Mouse (Mus musculus) myocyte (in vitro differentiated cells): ENCODE results near the gene Gucy2g. TPM values are rescaled to one million over a fixed set of nuclear protein-coding genes. Genes with fewer than 3 reads are reported as not detected.

ENCODE experiments used
- H3K27me3 ChIP-seq: one replicate; pipeline ENCODE4 v1.6.1; 2011; ENCODE audit not compliant: control insufficient read depth, insufficient read depth, insufficient read length
- H3K36me3 ChIP-seq: one replicate; pipeline ENCODE4 v1.6.1; 2011; ENCODE audit not compliant: control insufficient read depth, insufficient read depth
- H3K4me2 ChIP-seq: one replicate; pipeline ENCODE4 v1.6.1; 2011; ENCODE audit warnings: low read depth, control low read depth
- H3K4me3 ChIP-seq: one replicate; pipeline ENCODE4 v1.5.1; 2011; ENCODE audit warnings: mild to moderate bottlenecking, control low read depth, moderate library complexity
- H3K79me2 ChIP-seq: one replicate; pipeline ENCODE4 v1.6.1; 2011; ENCODE audit not compliant: control insufficient read depth, insufficient read depth
- H3ac ChIP-seq: one replicate; pipeline ENCODE4 v1.6.1; 2011; ENCODE audit not compliant: control insufficient read depth, insufficient read length
- CEBPB ChIP-seq: IDR thresholded peaks from 2 replicates; pipeline ENCODE4 v1.6.1; 2011; ENCODE audit warnings: mild to moderate bottlenecking, moderate library complexity; ENCODE audit not compliant: poor library complexity, insufficient read depth, severe bottlenecking
- E2F4 ChIP-seq: IDR thresholded peaks from one replicate; pipeline ENCODE4 v1.6.1; 2011; ENCODE audit warnings: mild to moderate bottlenecking, control low read depth, moderate library complexity; ENCODE audit not compliant: insufficient read depth
- MAX ChIP-seq: IDR thresholded peaks from one replicate; pipeline ENCODE4 v1.6.1; 2011; ENCODE audit warnings: low read depth, mild to moderate bottlenecking, control low read depth
- MYOD1 ChIP-seq, 3 experiments: IDR thresholded peaks; one replicate each; pipeline ENCODE4 v1.6.1; 2011; ENCODE audit warnings: control low read depth in 2 of 3, low read depth in 2 of 3, mild to moderate bottlenecking in 2 of 3, moderate library complexity in 1 of 3; ENCODE audit not compliant: insufficient read length in 2 of 3, control insufficient read depth in 1 of 3
- MYOG ChIP-seq, 3 experiments: IDR thresholded peaks; one replicate each; pipeline ENCODE4 v1.6.1; 2011; ENCODE audit warnings: control low read depth in 2 of 3, low read depth in 2 of 3, mild to moderate bottlenecking in 2 of 3; ENCODE audit not compliant: insufficient read length in 2 of 3, control insufficient read depth in 1 of 3, insufficient read depth in 1 of 3
- POLR2A ChIP-seq: IDR thresholded peaks from one replicate; pipeline ENCODE4 v1.6.1; 2011; ENCODE audit warnings: low read depth, mild to moderate bottlenecking, control low read depth, moderate library complexity; ENCODE audit not compliant: insufficient read length
- POLR2AphosphoS2 ChIP-seq: IDR thresholded peaks from one replicate; pipeline ENCODE4 v1.6.1; 2011; ENCODE audit warnings: low read depth, control low read depth; ENCODE audit not compliant: insufficient read length
- REST ChIP-seq: IDR thresholded peaks from one replicate; pipeline ENCODE4 v1.6.1; 2011; ENCODE audit warnings: mild to moderate bottlenecking, control low read depth, moderate library complexity; ENCODE audit not compliant: insufficient read depth, insufficient read length
- SRF ChIP-seq: IDR thresholded peaks from one replicate; pipeline ENCODE4 v1.6.1; 2011; ENCODE audit warnings: low read depth; ENCODE audit not compliant: control insufficient read depth, insufficient read length
- TCF12 ChIP-seq: IDR thresholded peaks from one replicate; pipeline ENCODE4 v1.6.1; 2011; ENCODE audit warnings: mild to moderate bottlenecking, control low read depth; ENCODE audit not compliant: poor library complexity, insufficient read depth, severe bottlenecking
- TCF3 ChIP-seq: IDR thresholded peaks from one replicate; pipeline ENCODE4 v1.6.1; 2011; ENCODE audit warnings: low read depth, control low read depth; ENCODE audit not compliant: insufficient read length
- USF1 ChIP-seq: IDR thresholded peaks from one replicate; pipeline ENCODE4 v1.6.1; 2011; ENCODE audit warnings: low read depth, mild to moderate bottlenecking, control low read depth, moderate library complexity
- polyA plus RNA-seq: library from polyadenylated mRNA; unstranded; fragments of >200 nt; fragmentation: generic; extraction: Trizol; gene quantifications from one replicate; pipeline ENCODE4 v1.2.1, GENCODE M21; 2012; ENCODE audit warnings: missing spikeins

Gene Gucy2g
- polyA plus RNA-seq, 1 experiment: 0.05 TPM

- no peak overlapping the region for H3K4me2 ChIP-seq
- H3K4me3 ChIP-seq: no peak overlapping the region
- H3K79me2 ChIP-seq: no peaks in the 10 kb centered on the region
- H3ac ChIP-seq: no peak overlapping the region
- TF ChIP-seq TCF3 (no peak), E2F4 (no peak), USF1 (no peak), MAX (no peak), POLR2A (no peak), SRF (no peak), POLR2AphosphoS2 (no peak), MYOG (IDR thresholded peaks at IDR 0.05; ENCODE audit: control insufficient read depth in 1 of 3, insufficient read depth in 1 of 3, insufficient read length in 2 of 3, low read depth in 2 of 3) (no peak), TCF12 (no peak), CEBPB (no peak)
- H3K27me3 ChIP-seq: no peaks in the 10 kb centered on the region
- no peaks in the 10 kb centered on the region for H3K36me3 ChIP-seq
These were observed 24.2 kb upstream of the Gucy2g start for GRCm38 (mm10) chr19:55265269-55265668.

GRCm38 (mm10) chr19:55260389-55261184, 19.6 kb upstream of the Gucy2g start:
- Histone ChIP-seq H3ac (no peak overlapping the region), H3K27me3 (no peaks in the 10 kb centered on the region), H3K79me2 (no peaks in the 10 kb centered on the region), H3K4me3 (no peak overlapping the region), H3K4me2 (no peak overlapping the region), H3K36me3 (no peaks in the 10 kb centered on the region)
- no peak for TF ChIP-seq REST
- no peak for TF ChIP-seq MAX
- TF ChIP-seq TCF12: no peak
- TF ChIP-seq TCF3: no peak
- TF ChIP-seq MYOG (IDR thresholded peaks at IDR 0.05; ENCODE audit: control insufficient read depth in 1 of 3, insufficient read depth in 1 of 3, insufficient read length in 2 of 3, low read depth in 2 of 3): no peak
- no peak for TF ChIP-seq POLR2AphosphoS2
- TF ChIP-seq E2F4: no peak
- TF ChIP-seq CEBPB: no peak
- no peak for TF ChIP-seq POLR2A
- TF ChIP-seq SRF: no peak
- no peak for TF ChIP-seq USF1

GRCm38 (mm10) chr19:55258514-55258913, 17.5 kb upstream of the Gucy2g start:
- H3K4me3 ChIP-seq: no peak overlapping the region
- no peaks in the 10 kb centered on the region for H3K27me3 ChIP-seq
- H3K36me3 ChIP-seq: no peaks in the 10 kb centered on the region
- H3K4me2 ChIP-seq: no peak overlapping the region
- no peaks in the 10 kb centered on the region for H3K79me2 ChIP-seq
- TF ChIP-seq E2F4: no peak
- TF ChIP-seq CEBPB: no peak
- no peak for TF ChIP-seq TCF3
- TF ChIP-seq POLR2AphosphoS2: no peak
- TF ChIP-seq REST: no peak
- TF ChIP-seq SRF: no peak
- no peak for TF ChIP-seq POLR2A
- no peak for TF ChIP-seq MYOD1 (IDR thresholded peaks at IDR 0.05; ENCODE audit: control insufficient read depth in 1 of 3, insufficient read length in 2 of 3, low read depth in 2 of 3)
- TF ChIP-seq USF1: no peak
- no peak for TF ChIP-seq MYOG (IDR thresholded peaks at IDR 0.05; ENCODE audit: control insufficient read depth in 1 of 3, insufficient read depth in 1 of 3, insufficient read length in 2 of 3, low read depth in 2 of 3)
- no peak overlapping the region for H3ac ChIP-seq

- H3K4me3 ChIP-seq: no peak overlapping the region
- no peak overlapping the region for H3ac ChIP-seq
- H3K79me2 ChIP-seq: no peaks in the 10 kb centered on the region
- no peak overlapping the region for H3K4me2 ChIP-seq
- no peaks in the 10 kb centered on the region for H3K36me3 ChIP-seq
- no peaks in the 10 kb centered on the region for H3K27me3 ChIP-seq
- TF ChIP-seq CEBPB (peak; percentile 64; the same call in 1 of the 2 replicates), USF1 (no peak)
These were observed 16.8 kb upstream of the Gucy2g start for GRCm38 (mm10) chr19:55257656-55258375.
